Mouse (Mus musculus) urinary bladder, postnatal 10 days (tissue): ENCODE data around the gene Olfr323.

Experiments used
- DNase-seq: peaks from one replicate; pipeline ENCODE4 v3.0.0; 2022; ENCODE audit warnings: low spot score

Gene Olfr323

DNA sequence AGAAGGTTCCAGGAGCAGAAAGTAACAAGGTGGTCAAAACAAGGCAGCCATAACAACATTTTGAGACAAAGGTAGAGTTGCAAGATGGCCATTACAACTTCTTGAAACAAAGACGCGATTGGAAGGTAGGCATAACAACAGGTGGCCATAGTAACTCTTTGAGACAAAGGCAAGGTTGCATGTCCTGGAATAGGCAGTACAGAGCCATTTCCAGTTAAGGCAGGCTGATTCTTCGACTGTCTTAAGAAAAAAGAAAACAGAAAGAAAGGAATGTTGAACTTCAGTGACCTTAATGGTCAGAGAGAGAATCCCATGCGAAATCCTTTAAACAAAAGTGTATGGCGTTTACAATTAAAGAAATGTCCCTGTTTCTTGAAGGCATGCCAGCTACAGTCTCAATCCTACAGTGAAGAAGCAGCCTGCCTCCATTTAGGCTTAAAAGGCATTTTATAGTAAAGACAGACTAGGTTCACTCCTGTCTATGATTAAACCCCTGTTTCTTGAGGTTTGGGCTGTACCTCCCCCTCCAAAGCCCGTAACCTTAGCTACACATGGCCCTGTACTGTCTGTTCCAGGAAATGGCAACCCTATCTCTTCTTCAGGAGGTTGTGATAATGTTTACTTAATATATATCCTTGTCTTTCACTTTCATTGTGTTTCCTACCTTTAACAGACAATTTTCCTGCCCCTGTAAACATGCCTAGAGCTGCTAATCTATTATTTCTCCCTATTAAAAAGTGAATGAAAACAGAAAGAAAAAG lies 27.3 kb downstream of the Olfr323 start:
- DNase-seq: no peak

DNA sequence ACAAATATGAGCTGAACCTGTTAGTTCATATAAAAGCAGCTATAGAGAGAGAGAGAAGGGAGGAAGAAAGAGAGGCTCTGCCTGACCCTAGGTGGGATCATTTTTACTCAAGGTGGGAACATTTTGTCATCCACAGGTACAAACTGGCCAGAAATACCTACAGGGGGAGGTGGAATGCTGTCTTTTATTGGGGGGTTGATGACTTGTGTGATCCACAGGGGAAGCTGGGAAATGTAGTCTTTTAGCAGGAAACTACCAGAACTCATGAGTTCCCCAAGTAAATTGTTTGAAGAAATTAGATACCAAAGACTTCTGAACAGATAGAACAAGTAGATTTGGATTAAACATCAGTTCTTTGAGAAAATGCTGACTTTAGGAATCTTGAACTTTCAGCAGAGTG lies 28.2 kb downstream of the Olfr323 start:
- no peak for DNase-seq

DNA sequence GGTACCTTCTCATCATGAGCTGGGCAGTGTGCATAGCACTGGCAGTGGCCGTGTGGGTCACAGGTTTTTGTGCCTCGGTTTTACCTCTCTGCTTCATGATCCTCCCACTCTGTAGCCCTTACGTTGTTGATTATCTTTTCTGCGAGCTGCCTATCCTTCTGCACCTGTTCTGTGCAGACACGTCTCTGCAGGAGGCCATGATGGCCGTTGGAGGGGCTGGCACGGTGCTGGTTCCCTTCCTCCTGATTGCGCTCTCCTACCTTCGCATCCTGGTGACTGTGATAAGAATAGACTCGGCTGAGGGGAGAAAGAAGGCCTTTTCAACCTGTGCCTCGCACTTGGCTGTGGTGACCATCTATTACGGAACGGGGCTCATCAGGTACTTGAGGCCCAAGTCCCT lies 32.5 kb downstream of the Olfr323 start:
- DNase-seq: no peak

DNA sequence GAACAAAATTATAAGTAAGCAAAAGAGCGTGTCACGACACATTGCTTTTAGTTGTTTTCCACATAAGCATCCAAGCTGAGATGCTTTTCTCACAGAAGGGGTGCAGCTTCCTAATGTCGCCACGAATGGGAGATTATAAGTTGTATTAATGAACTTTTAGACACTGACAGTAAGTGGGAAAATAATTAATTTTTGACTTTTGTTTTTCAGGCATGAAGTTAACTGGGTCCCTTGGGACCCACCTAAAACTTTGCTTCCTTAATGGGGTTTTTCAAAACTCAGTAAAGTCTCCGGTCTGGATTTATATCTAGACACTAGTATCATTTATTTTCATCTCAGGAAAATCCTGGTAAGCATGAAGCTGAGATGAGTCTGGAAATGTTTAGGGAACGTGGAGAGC lies 35.5 kb downstream of the Olfr323 start, which contains the start of gene Olfr324:
Olfr324 (plus strand) TSS at position 301 of the 400 bp plus-strand sequence.
- DNase-seq: no peak

DNA sequence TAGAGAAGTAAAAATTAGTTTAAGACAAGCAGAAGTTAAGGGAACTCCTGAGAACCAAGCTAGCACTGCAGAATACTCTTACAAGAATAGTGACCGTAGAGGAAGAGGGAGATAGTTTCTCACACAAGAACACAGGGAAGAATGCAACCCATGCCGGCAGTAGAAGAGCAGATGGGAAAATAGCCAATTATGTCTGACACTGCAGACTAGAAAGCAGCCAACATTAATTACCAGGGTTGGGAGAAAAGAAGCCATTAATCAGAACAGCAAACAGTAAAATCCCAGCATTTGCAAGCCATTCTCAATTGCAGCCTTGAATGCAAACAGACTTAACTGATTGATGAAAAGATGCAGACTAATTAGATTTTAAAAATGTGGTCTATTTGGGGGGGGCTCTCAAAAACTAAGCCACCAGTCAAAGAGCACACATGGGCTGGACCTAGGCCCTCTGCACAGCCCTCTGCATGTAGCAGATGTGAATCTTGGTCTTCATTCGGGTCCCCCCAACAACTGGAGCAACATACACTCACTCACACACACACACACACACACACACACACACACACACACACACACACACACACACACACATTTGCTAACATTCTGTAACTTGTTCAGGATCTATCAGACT lies 41.6 kb downstream of the Olfr323 start:
- no peak for DNase-seq

DNA sequence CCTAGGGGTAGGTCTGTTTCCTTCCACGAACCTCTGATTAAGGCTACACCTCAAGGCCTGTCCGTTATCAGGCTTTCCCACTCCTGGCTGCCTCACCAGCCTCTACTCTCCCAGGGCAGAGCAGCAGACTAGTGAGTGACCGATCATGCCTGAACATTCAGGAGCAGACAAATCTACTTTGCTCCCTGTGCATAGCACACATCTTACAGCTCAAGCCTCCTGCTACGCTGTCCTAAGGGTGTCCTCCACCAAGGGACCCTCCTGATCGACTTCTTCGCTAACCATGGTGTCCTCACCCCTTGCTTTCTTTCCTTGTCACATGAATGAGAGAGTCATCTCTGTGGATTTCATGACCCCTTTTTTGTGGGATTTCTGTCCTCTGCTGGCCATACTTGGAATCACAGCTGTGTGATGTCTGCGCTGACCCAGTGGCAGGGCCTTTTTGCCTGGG lies 42.4 kb downstream of the Olfr323 start:
- DNase-seq: no peak

DNA sequence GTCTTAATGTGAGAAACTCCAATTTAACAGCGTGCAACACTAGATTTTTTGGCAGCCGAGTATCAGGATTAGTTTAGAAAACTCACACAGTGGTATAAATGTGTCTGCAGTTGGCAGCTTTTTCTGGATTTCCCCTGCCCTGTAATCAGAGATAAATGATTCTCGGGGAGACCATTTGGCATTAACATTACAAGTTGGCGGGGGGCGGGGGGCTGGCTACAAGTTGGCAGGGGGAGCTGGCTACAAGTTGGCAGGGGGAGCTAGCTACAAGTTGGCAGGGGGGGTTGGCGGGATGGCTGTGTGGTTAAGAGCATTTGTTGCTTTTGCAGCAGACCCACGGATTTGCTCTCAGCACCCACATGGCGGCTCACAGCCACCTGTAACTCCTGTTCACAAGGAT lies 51.7 kb downstream of the Olfr323 start:
- DNase-seq: no peak

DNA sequence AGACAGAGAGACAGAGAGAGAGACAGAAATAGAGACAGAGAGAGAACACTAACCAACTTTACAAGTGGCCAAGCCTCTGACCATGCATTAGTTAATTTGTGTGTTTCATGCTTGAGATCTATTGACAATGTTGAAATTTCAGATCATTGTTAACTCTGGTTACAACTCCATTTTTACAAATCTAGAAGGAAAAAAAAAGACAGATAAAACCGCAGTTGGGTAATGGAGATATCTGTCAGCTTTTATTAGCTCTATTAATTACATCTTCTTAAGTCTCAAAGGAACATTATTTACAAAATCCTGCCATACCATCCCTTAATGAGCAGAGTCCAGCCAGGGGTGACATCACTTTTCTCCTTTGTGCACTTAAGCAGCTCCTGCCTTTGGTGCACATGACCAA lies 52.9 kb downstream of the Olfr323 start, which contains the start of gene Olfr325:
Olfr325 (plus strand) TSS at position 301 of the 400 bp plus-strand sequence.
- DNase-seq: no peak
